11 mouse cellular contexts compared by ENCODE assay signal in genomic region chr5:142325560-142325959, GRCm38 (mm10).
DNase-seq lines count a peak whose midpoint lies in the region; ATAC-seq and TF ChIP-seq lines count a peak whose summit lies in the region.
"Had no signal": no experiment of that assay in that cellular context is flagged by ENCODE, and none has a peak within 500 bp of the region (broad histone marks: within the 10 kb centered on the region; RNA-seq: fewer than 3 reads in every experiment).

No protein-coding gene starts in this region.

- TF ChIP-seq CTCF in kidney, adult 2 months (conservative IDR thresholded peaks at IDR 0.05; ENCODE audit: insufficient read depth, insufficient read length, low read depth, low read length) = 0 out of 2 replicates have a peak, but pooled peaks have one; percentile 11
- peak; percentile 65 for TF ChIP-seq CTCF in Patski (IDR thresholded peaks at IDR 0.05)

- no peaks in the 10 kb centered on the region for H3K36me3 ChIP-seq in kidney, adult 2 months (ENCODE audit: control insufficient read depth, insufficient read depth, low read length)
- H3K36me3 ChIP-seq in forebrain, embryonic 10.5 days (replicated peaks) = no peaks in the 10 kb centered on the region
- H3K36me3 ChIP-seq: limb, embryonic 10.5 days; stomach, embryonic 15.5 days had no signal

- H3K27ac ChIP-seq in kidney, adult 2 months (ENCODE audit: insufficient read depth, low read depth, low read length) = no peak overlapping the region
- no peak overlapping the region for H3K27ac ChIP-seq in forebrain, embryonic 10.5 days
- H3K27ac ChIP-seq: limb, embryonic 10.5 days; stomach, embryonic 15.5 days had no signal

- no peaks in the 10 kb centered on the region for H3K4me1 ChIP-seq in kidney, adult 2 months (ENCODE audit: control insufficient read depth, insufficient read depth, low read length)
- H3K4me1 ChIP-seq in forebrain, embryonic 10.5 days = peaks cover 4% of the 10 kb centered on the region; the same call in 1 of the 2 replicates
- H3K4me1 ChIP-seq: limb, embryonic 10.5 days; stomach, embryonic 15.5 days had no signal

- POLR2A ChIA-PET in Patski (lab: Charles Lee) = interaction anchor here (0.6 kb wide), 1 partner anchor 272 kb away, joined by 4 read pairs; no protein-coding TSS in a partner anchor

- CTCF ChIA-PET in Patski (lab: Charles Lee) = no interaction called here

- ATAC-seq in Patski = peak; percentile 7

- DNase-seq in kidney, adult 2 months = no peak
- no peak for DNase-seq in kidney, postnatal 14 days
- DNase-seq in ovary, postnatal 36 days (ENCODE audit: low spot score) = peak; percentile 11
- no peak for DNase-seq in ovary, adult 18-20 months (ENCODE audit: low spot score)
- DNase-seq in Patski (ENCODE audit: low read depth, low spot score) = no peak
- peak; percentile 14 for DNase-seq in retina, embryonic 14.5 days (ENCODE audit: low spot score)
- no peak for DNase-seq in forebrain, embryonic 10.5 days (ENCODE audit: extremely low spot score, low spot score)
- DNase-seq: cerebellum, postnatal 36 days had no signal

- 79% methylated on average over 4 of the region's 4 CpGs for WGBS in kidney, adult 2 months
- WGBS in forebrain, embryonic 10.5 days = 69% methylated on average over 4 of the region's 4 CpGs

- H3K27me3 ChIP-seq in kidney, adult 2 months (replicated peaks; ENCODE audit: control insufficient read depth, insufficient read depth, low read length) = no peaks in the 10 kb centered on the region
- peaks cover 14% of the 10 kb centered on the region for H3K27me3 ChIP-seq in Patski
- H3K27me3 ChIP-seq in forebrain, embryonic 10.5 days (ENCODE audit: poor library complexity, severe bottlenecking) = no peaks in the 10 kb centered on the region
- H3K27me3 ChIP-seq: stomach, embryonic 15.5 days had no signal

- no peak overlapping the region for H3K4me3 ChIP-seq in kidney, adult 2 months (ENCODE audit: insufficient read depth, low read depth, low read length)
- H3K4me3 ChIP-seq in forebrain, embryonic 10.5 days = no peak overlapping the region
- H3K4me3 ChIP-seq: limb, embryonic 10.5 days; myocyte; stomach, embryonic 15.5 days had no signal

- TF ChIP-seq POLR2A in kidney, adult 2 months (IDR thresholded peaks at IDR 0.05; ENCODE audit: low read depth, low read length) = no peak

- in situ Hi-C loops in Patski (cut with MboI; ENCODE audit: low pct_unique_long_range_greater_than_20kb) = no loop called here

- no peaks in the 10 kb centered on the region for H3K9me3 ChIP-seq in forebrain, embryonic 10.5 days
- H3K9me3 ChIP-seq: limb, embryonic 10.5 days; stomach, embryonic 15.5 days had no signal

Comparison
In these comparisons a context has a peak if more than half of its experiments do, and no peak if none do; other contexts are left out.
1. DNase-seq: peak in ovary, postnatal 36 days (single experiment) and retina, embryonic 14.5 days (single experiment); none in kidney, adult 2 months (single experiment), kidney, postnatal 14 days (single experiment), ovary, adult 18-20 months (single experiment), Patski (single experiment) and forebrain, embryonic 10.5 days (single experiment).